Mouse (Mus musculus): Measurements from ENCODE around the gene Ngef. TPM values are rescaled to one million over a fixed set of nuclear protein-coding genes. Genes with fewer than 3 reads are reported as not detected.

The Ngef gene
- total and polyA plus RNA-seq, 3 experiments: not detected

GRCm38 (mm10) chr1:87621146-87621857 is 47.6 kb upstream of the Ngef start:
- Histone ChIP-seq H3K4me1 (ENCODE audit: control insufficient read depth in 1 of 2, insufficient read depth in 2 of 2, low read length in 2 of 2) (peaks cover 29 to 51% of the 10 kb centered on the region in 2 experiments), H3K9ac (ENCODE audit: control insufficient read depth, low read depth, low read length, poor library complexity, severe bottlenecking) (peak overlapping the region; percentile 92), H3K9me3 (replicated peaks; ENCODE audit: insufficient read depth, low read length) (no peaks in the 10 kb centered on the region), H3K27me3 (ENCODE audit: control insufficient read depth in 1 of 2, insufficient read depth in 2 of 2, low read length in 2 of 2) (no peaks in the 10 kb centered on the region), H3K4me3 (ENCODE audit: control insufficient read depth in 1 of 2, insufficient read depth in 1 of 2, low read depth in 2 of 2, low read length in 2 of 2) (peak overlapping the region; percentile 81 to 85), H3K36me3 (ENCODE audit: control insufficient read depth in 1 of 2, insufficient read depth in 2 of 2, low read length in 2 of 2) (peaks cover 0 to 44% of the 10 kb centered on the region in 2 experiments; a peak in 3 of 4 replicates), H3K27ac (ENCODE audit: control insufficient read depth, low read depth, low read length) (peak overlapping the region; percentile 97), H3K79me2 (ENCODE audit: control insufficient read depth, insufficient read depth, low read length, poor library complexity) (peaks cover 50% of the 10 kb centered on the region)
- peak; percentile 67 for DNase-seq (ENCODE audit: low read depth, low spot score)
- no peak for TF ChIP-seq GATA1 (IDR thresholded peaks at IDR 0.05; ENCODE audit: low read depth, low read length)
- TF ChIP-seq USF1 (IDR thresholded peaks at IDR 0.05; ENCODE audit: low read depth, low read length): no peak
- TF ChIP-seq ZMIZ1 (IDR thresholded peaks at IDR 0.05; ENCODE audit: low read depth, low read length): no peak
- TF ChIP-seq E2F4 (IDR thresholded peaks at IDR 0.05; ENCODE audit: borderline replicate concordance, low read depth, low read length): no peak
- TF ChIP-seq SIN3A (IDR thresholded peaks at IDR 0.05; ENCODE audit: low read length): no peak; the same call in 1 of the 2 replicates
- peak; percentile 20; the same call in 1 of the 2 replicates for TF ChIP-seq NELFE (IDR thresholded peaks at IDR 0.05; ENCODE audit: low read depth, low read length)
- peak; percentile 57; the same call in 1 of the 2 replicates for TF ChIP-seq MXI1 (IDR thresholded peaks at IDR 0.05; ENCODE audit: low read depth, low read length)
- no peak for TF ChIP-seq ELF1 (IDR thresholded peaks at IDR 0.05; ENCODE audit: low read depth, low read length)
- no peak for TF ChIP-seq POLR2AphosphoS5 (IDR thresholded peaks at IDR 0.05; ENCODE audit: borderline replicate concordance, low read depth, low read length)
- no peak for TF ChIP-seq ETS1 (IDR thresholded peaks at IDR 0.05; ENCODE audit: low read depth, low read length)
- 0 out of 2 replicates have a peak, but pooled peaks have one; percentile 40 for TF ChIP-seq MAX (IDR thresholded peaks at IDR 0.05; ENCODE audit: low read length)
- TF ChIP-seq BHLHE40 (IDR thresholded peaks at IDR 0.05; ENCODE audit: borderline replicate concordance, low read depth, low read length): no peak
- TF ChIP-seq ZC3H11A (IDR thresholded peaks at IDR 0.05; ENCODE audit: low read depth, low read length): no peak
- no peak for TF ChIP-seq MAFK (IDR thresholded peaks at IDR 0.05; ENCODE audit: borderline replicate concordance, low read depth, low read length)
- no peak for TF ChIP-seq NRF1 (IDR thresholded peaks at IDR 0.05; ENCODE audit: insufficient read depth, low read depth, low read length, poor library complexity, severe bottlenecking)
- no peak for TF ChIP-seq MYB (IDR thresholded peaks at IDR 0.05; ENCODE audit: low read depth, low read length)
- no peak for TF ChIP-seq CTCF (IDR thresholded peaks at IDR 0.05 in 2 of 3, conservative IDR thresholded peaks at IDR 0.05 in 1 of 3; ENCODE audit: control insufficient read depth in 1 of 3, insufficient read depth in 1 of 3, low read depth in 2 of 3, low read length in 3 of 3, poor library complexity in 1 of 3, severe bottlenecking in 1 of 3)
- peak; percentile 20; the same call in 1 of the 2 replicates for TF ChIP-seq MAZ (IDR thresholded peaks at IDR 0.05; ENCODE audit: low read depth, low read length)
- TF ChIP-seq TAL1 (IDR thresholded peaks at IDR 0.05; ENCODE audit: low read length): no peak; the same call in 1 of the 2 replicates
- no peak for TF ChIP-seq GABPA (IDR thresholded peaks at IDR 0.05; ENCODE audit: low read depth, low read length)
- no peak for TF ChIP-seq POLR2A (IDR thresholded peaks at IDR 0.05; ENCODE audit: control insufficient read depth in 1 of 2, insufficient read depth in 1 of 2, low read depth in 1 of 2, low read length in 2 of 2, poor library complexity in 1 of 2)
- no peak for TF ChIP-seq TBP (IDR thresholded peaks at IDR 0.05; ENCODE audit: low read depth, low read length)
- no peak for TF ChIP-seq JUND (IDR thresholded peaks at IDR 0.05; ENCODE audit: low read depth, low read length)
- 0 out of 2 replicates have a peak, but pooled peaks have one; percentile 17 for TF ChIP-seq HCFC1 (IDR thresholded peaks at IDR 0.05; ENCODE audit: low read depth, low read length)
- no peak for TF ChIP-seq RAD21 (IDR thresholded peaks at IDR 0.05; ENCODE audit: low read depth, low read length)
- TF ChIP-seq SMC3 (IDR thresholded peaks at IDR 0.05; ENCODE audit: low read depth, low read length): no peak
- TF ChIP-seq CHD2 (IDR thresholded peaks at IDR 0.05; ENCODE audit: low read length): no peak
- TF ChIP-seq ZNF384 (IDR thresholded peaks at IDR 0.05; ENCODE audit: low read depth, low read length): no peak
- no peak for TF ChIP-seq USF2 (IDR thresholded peaks at IDR 0.05; ENCODE audit: borderline replicate concordance in 1 of 2, insufficient read depth in 1 of 2, low read depth in 1 of 2, low read length in 2 of 2)
- TF ChIP-seq MYC (IDR thresholded peaks at IDR 0.05; ENCODE audit: low read depth, low read length): no peak
- peak; percentile 11 to 44; a peak in 3 of 4 replicates for TF ChIP-seq EP300 (IDR thresholded peaks at IDR 0.05; ENCODE audit: low read depth in 1 of 2, low read length in 2 of 2)
- TF ChIP-seq UBTF (IDR thresholded peaks at IDR 0.05; ENCODE audit: borderline replicate concordance, insufficient read depth, low read depth, low read length): no peak
- TF ChIP-seq CHD1 (IDR thresholded peaks at IDR 0.05; ENCODE audit: low read depth, low read length): peak; percentile 70; the same call in 1 of the 2 replicates
- no peak for TF ChIP-seq POLR2AphosphoS2 (IDR thresholded peaks at IDR 0.05; ENCODE audit: low read length)
- no peak for TF ChIP-seq RCOR1 (IDR thresholded peaks at IDR 0.05; ENCODE audit: low read depth, low read length)
- no peak for TF ChIP-seq MEF2A (IDR thresholded peaks at IDR 0.05; ENCODE audit: extremely low read depth, insufficient replicate concordance, low read depth, low read length, poor library complexity, severe bottlenecking)

Data from MEL (cell line).